Mouse (Mus musculus): ENCODE results near the gene Chrm5.

GRCm38 (mm10) chr2:112490483-112491196 lies 10.1 kb upstream of the Chrm5 start:
- no peak for TF ChIP-seq CTCF (IDR thresholded peaks at IDR 0.05; ENCODE audit: low read depth, low read length)
- TF ChIP-seq GATA1 (IDR thresholded peaks at IDR 0.05; ENCODE audit: borderline replicate concordance, low read length) = no peak
- no peak for TF ChIP-seq GATA2 (IDR thresholded peaks at IDR 0.05; ENCODE audit: borderline replicate concordance, low read depth, low read length)
- no peak for TF ChIP-seq TAL1 (conservative IDR thresholded peaks at IDR 0.05; ENCODE audit: low read depth, low read length)
- no peak for TF ChIP-seq POLR2AphosphoS5 (IDR thresholded peaks at IDR 0.05; ENCODE audit: insufficient replicate concordance, low read depth, low read length)

All from G1E (cell line).